Mouse (Mus musculus) forebrain, embryonic 10.5 days (tissue): ENCODE data around the gene Ttpal. TPM values are rescaled to one million over a fixed set of nuclear protein-coding genes. Genes with fewer than 3 reads are reported as not detected.

ENCODE experiments used
- DNase-seq: peaks from one replicate; pipeline ENCODE4 v3.0.0-alpha.2; 2017; ENCODE audit warnings: low spot score; ENCODE audit errors: extremely low spot score
- H3K27ac ChIP-seq: fragments of 300-500 bp; sonication (generic); 2 replicates; pipeline ENCODE4 v1.5.1; 2016; ENCODE audit warnings: mild to moderate bottlenecking
- H3K27me3 ChIP-seq: fragments of 300-500 bp; sonication (generic); 2 replicates; pipeline ENCODE4 v1.6.1; 2016; ENCODE audit warnings: mild to moderate bottlenecking; ENCODE audit not compliant: poor library complexity, severe bottlenecking
- H3K36me3 ChIP-seq: fragments of 300-500 bp; sonication (generic); replicated peaks from 2 replicates; pipeline ENCODE4 v1.6.1; 2016; ENCODE audit warnings: mild to moderate bottlenecking, moderate library complexity
- H3K4me1 ChIP-seq: fragments of 300-500 bp; sonication (generic); 2 replicates; pipeline ENCODE4 v1.6.1; 2016
- H3K4me3 ChIP-seq: fragments of 300-500 bp; sonication (generic); 2 replicates; pipeline ENCODE4 v1.5.1; 2016; ENCODE audit warnings: mild to moderate bottlenecking, moderate library complexity
- H3K9me3 ChIP-seq: fragments of 300-500 bp; sonication (generic); 2 replicates; pipeline ENCODE4 v1.6.1; 2016; ENCODE audit warnings: mild to moderate bottlenecking, moderate library complexity
- WGBS: fragments of 180-500 bp; shearing (Covaris S2); methylation state at CpG from one replicate; pipeline ENCODE4 v1.1.7; 2016; 5-methylcytosine and 5-hydroxymethylcytosine counted together
- polyA plus RNA-seq: library from polyadenylated mRNA; unstranded; fragments of >200 nt; fragmentation: Nextera tagmentation; extraction: Ambion mirVana; gene quantifications from 2 replicates; pipeline ENCODE4 v1.2.1, GENCODE M21; 2016

The Ttpal gene
- polyA plus RNA-seq, 1 experiment from 2014 or later, result 34.5 TPM

- no peak for DNase-seq
- WGBS, result 82% methylated on average over 13 of the region's 13 CpGs
- no peaks in the 10 kb centered on the region for H3K9me3 ChIP-seq
- H3K36me3 ChIP-seq, result no peaks in the 10 kb centered on the region
- no peak overlapping the region for H3K4me3 ChIP-seq
- H3K4me1 ChIP-seq, result no peaks in the 10 kb centered on the region
- H3K27ac ChIP-seq, result no peak overlapping the region
- no peaks in the 10 kb centered on the region for H3K27me3 ChIP-seq
These were observed 5.8 kb upstream of the Ttpal start for GRCm38 (mm10) chr2:163596057-163596872.

GRCm38 (mm10) chr2:163596873-163597155 is 5.3 kb upstream of the Ttpal start:
- DNase-seq, result no peak
- Histone ChIP-seq H3K27ac (no peak overlapping the region), H3K27me3 (no peaks in the 10 kb centered on the region), H3K36me3 (no peaks in the 10 kb centered on the region), H3K4me3 (no peak overlapping the region), H3K4me1 (peaks cover 3% of the 10 kb centered on the region; the same call in 1 of the 2 replicates), H3K9me3 (no peaks in the 10 kb centered on the region)
- 79% methylated on average over 3 of the region's 3 CpGs for WGBS

GRCm38 (mm10) chr2:163597661-163598060 is 4.5 kb upstream of the Ttpal start:
- no peak for DNase-seq
- peaks cover 7% of the 10 kb centered on the region for H3K4me1 ChIP-seq

GRCm38 (mm10) chr2:163599226-163599625 is 2.9 kb upstream of the Ttpal start:
- DNase-seq, result peak; percentile 50
- 5% methylated on average over 1 of the region's 1 CpGs for WGBS
- Histone ChIP-seq H3K4me3 (no peak overlapping the region), H3K4me1 (peaks cover 15% of the 10 kb centered on the region), H3K36me3 (no peaks in the 10 kb centered on the region), H3K27ac (no peak overlapping the region), H3K9me3 (no peaks in the 10 kb centered on the region), H3K27me3 (no peaks in the 10 kb centered on the region)

More at GRCm38 (mm10) chr2:163597661-163598060, 4.5 kb upstream of the Ttpal start:
- no peaks in the 10 kb centered on the region for H3K9me3 ChIP-seq
- no peaks in the 10 kb centered on the region for H3K27me3 ChIP-seq
- no peak overlapping the region for H3K4me3 ChIP-seq
- H3K27ac ChIP-seq, result no peak overlapping the region
- no peaks in the 10 kb centered on the region for H3K36me3 ChIP-seq
- WGBS, result 66% methylated on average over 4 of the region's 4 CpGs

- Histone ChIP-seq H3K27ac (no peak overlapping the region), H3K36me3 (no peaks in the 10 kb centered on the region), H3K4me1 (peaks cover 15% of the 10 kb centered on the region), H3K27me3 (no peaks in the 10 kb centered on the region), H3K4me3 (no peak overlapping the region), H3K9me3 (no peaks in the 10 kb centered on the region)
- 94% methylated on average over 7 of the region's 7 CpGs for WGBS
- no peak for DNase-seq
These were observed 1.0 kb upstream of the Ttpal start for GRCm38 (mm10) chr2:163601066-163601465.

DNA sequence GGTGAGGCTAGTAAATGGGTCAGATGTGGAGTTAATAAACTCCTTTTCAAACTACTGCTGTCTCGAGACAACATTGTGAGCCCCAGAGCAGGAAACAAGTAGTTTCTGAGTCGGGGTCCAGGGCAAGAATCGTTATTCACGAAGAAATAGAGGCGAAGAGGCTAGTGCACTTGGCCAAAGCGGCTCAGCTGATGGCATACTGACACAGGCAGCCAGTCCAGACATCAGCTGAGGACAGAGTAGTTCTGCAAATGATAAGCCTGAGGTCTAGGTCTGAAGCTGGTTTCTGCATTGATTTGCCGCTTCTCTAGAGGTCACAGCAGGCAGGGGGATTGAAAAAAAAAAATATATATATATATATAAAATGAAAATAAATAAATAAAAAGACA is 408 bp upstream of the Ttpal start:
- Histone ChIP-seq H3K4me1 (peaks cover 15% of the 10 kb centered on the region), H3K27me3 (no peaks in the 10 kb centered on the region), H3K4me3 (peak overlapping the region; percentile 87), H3K9me3 (no peaks in the 10 kb centered on the region), H3K36me3 (no peaks in the 10 kb centered on the region), H3K27ac (0 out of 2 replicates have a peak overlapping the region, but pooled peaks have one; percentile 54)
- DNase-seq, result no peak
- WGBS, result 82% methylated on average over 7 of the region's 7 CpGs

DNA sequence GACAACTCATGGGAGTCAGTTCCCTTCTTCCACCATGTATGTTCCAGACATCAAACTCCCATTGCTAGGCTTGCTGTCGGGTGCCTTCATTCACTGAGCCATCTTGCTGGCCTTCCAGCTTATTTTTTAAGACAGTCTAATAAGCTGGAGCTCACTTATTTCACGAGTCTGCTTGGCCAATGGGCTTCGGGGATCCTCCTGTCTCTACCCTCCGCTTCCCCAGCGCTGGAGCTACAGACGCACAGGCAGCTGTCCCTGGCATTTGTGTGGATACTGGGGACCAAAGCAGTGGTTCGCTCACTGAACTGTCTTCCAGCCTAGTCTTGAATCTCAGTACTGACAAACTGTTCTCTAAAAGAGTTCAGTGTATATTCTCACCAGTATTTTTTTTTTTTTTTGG is 4.0 kb downstream of the Ttpal start:
- Histone ChIP-seq H3K36me3 (peaks cover 16% of the 10 kb centered on the region), H3K4me3 (no peak overlapping the region), H3K27ac (no peak overlapping the region), H3K9me3 (no peaks in the 10 kb centered on the region), H3K27me3 (no peaks in the 10 kb centered on the region), H3K4me1 (peaks cover 16% of the 10 kb centered on the region)
- no peak for DNase-seq
- WGBS, result 85% methylated on average over 7 of the region's 7 CpGs

DNA sequence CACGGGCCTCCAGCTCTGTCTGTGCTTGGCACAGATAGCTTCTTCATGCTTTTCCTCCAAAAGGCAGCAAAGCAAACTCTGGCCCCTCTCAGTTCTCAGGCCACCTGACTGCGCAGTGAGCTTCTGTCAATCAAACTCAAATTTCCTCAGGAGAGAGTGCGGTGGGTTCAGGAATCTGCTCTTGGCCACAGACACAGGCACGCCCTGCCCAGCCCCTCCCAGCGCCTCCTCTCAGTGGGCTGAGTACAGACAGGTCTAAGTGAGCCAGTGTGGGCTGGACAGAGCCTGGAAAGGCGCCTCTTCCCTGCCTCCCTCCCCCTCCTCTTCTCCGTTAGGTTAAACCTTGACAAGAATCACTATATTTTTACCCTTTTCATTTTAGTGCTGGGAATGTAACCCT is 5.9 kb downstream of the Ttpal start:
- Histone ChIP-seq H3K9me3 (no peaks in the 10 kb centered on the region), H3K36me3 (peaks cover 29% of the 10 kb centered on the region), H3K4me1 (peaks cover 8% of the 10 kb centered on the region), H3K4me3 (no peak overlapping the region), H3K27ac (no peak overlapping the region), H3K27me3 (no peaks in the 10 kb centered on the region)
- WGBS, result 85% methylated on average over 7 of the region's 7 CpGs
- no peak for DNase-seq

DNA sequence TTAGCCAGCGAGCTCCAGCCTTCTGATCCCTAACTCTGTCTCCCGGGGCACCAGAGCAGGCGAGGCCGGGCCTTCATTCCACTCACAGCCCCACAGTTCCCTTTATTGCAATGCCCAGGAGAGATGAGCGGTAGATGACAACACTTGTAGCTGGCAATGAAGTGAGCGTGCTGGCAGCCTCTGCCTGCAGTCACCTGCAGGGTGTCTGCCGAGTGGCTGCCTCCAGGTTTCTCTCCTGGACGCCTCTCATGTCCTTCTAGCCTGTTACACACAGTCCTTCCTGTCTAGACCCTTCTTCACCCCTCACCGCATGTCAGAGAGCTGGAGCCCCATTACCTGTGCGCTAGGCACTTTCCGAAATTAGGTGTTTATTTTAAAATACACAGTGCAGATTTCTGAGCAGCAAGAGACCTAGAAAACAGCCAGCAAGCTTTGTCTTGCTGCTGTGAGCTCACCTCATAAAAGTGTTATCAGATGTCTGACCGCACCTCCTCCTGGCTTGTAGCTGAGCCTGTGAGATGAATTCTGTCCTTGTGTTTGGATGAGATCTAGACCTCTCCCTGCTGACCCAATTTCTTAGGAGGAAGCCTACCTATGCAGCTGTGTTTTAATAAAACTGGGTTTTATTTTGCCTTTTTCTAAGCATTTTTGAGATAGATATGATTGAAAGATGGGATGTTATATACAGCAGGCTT is 7.3 kb downstream of the Ttpal start:
- 92% methylated on average over 12 of the region's 12 CpGs for WGBS
- H3K36me3 ChIP-seq, result peaks cover 43% of the 10 kb centered on the region
- no peaks in the 10 kb centered on the region for H3K27me3 ChIP-seq
- no peak overlapping the region for H3K4me3 ChIP-seq
- no peaks in the 10 kb centered on the region for H3K9me3 ChIP-seq
- DNase-seq, result no peak
- H3K4me1 ChIP-seq, result peaks cover 3% of the 10 kb centered on the region; the same call in 1 of the 2 replicates
- H3K27ac ChIP-seq, result no peak overlapping the region

- no peak overlapping the region for H3K4me3 ChIP-seq
- no peak for DNase-seq
- WGBS, result 80% methylated on average over 9 of the region's 9 CpGs
- no peaks in the 10 kb centered on the region for H3K9me3 ChIP-seq
- no peak overlapping the region for H3K27ac ChIP-seq
- no peaks in the 10 kb centered on the region for H3K27me3 ChIP-seq
- H3K4me1 ChIP-seq, result peaks cover 3% of the 10 kb centered on the region; the same call in 1 of the 2 replicates
- peaks cover 60% of the 10 kb centered on the region for H3K36me3 ChIP-seq
These were observed 9.1 kb downstream of the Ttpal start for GRCm38 (mm10) chr2:163611176-163611575.

DNA sequence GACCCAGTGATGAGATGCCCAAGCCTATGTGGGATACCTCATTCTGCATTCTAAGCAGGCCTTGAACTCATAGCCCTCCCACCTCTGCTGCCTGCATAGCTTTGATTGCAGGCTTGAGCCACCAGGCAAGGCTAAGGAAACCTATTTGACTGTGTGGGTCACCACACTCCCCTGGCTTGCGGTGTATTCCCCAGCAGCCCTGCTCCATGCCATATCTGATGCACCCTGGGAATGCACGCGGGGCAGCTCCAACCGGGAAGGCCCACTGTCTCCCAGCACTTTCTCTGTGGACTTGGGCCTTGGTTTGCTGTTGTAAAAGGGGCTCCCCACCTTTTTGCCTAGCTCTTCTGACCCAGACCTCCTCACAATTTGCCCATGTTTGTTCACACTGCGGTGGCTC is 11.1 kb downstream of the Ttpal start:
- Histone ChIP-seq H3K9me3 (no peaks in the 10 kb centered on the region), H3K27ac (no peak overlapping the region), H3K36me3 (peaks cover 75% of the 10 kb centered on the region), H3K4me1 (peaks cover 3% of the 10 kb centered on the region; the same call in 1 of the 2 replicates), H3K27me3 (no peaks in the 10 kb centered on the region), H3K4me3 (no peak overlapping the region)
- DNase-seq, result no peak
- 95% methylated on average over 5 of the region's 5 CpGs for WGBS

DNA sequence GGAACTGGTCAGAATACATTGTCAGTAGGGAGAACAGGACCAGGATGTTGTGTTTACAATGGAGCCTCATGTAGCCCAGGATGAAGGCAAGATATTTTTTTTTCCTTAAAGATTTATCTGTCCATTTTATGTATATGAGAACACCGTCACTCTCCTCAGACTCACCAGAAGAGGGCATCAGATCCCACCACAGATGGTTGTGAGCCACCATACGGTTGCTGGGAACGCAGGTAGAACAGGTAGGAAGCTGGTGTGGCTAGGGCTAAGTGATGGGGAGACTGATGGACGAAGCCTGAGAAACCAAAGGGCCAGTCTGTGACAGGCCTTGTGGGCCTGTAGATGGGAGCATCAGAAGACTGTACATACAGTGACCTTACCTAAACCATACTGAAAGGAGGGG is 11.9 kb downstream of the Ttpal start:
- H3K27ac ChIP-seq, result no peak overlapping the region
- peaks cover 3% of the 10 kb centered on the region; the same call in 1 of the 2 replicates for H3K4me1 ChIP-seq
- no peak overlapping the region for H3K4me3 ChIP-seq
- no peak for DNase-seq
- no peaks in the 10 kb centered on the region for H3K27me3 ChIP-seq
- no peaks in the 10 kb centered on the region for H3K9me3 ChIP-seq
- peaks cover 81% of the 10 kb centered on the region for H3K36me3 ChIP-seq
- WGBS, result 92% methylated on average over 4 of the region's 4 CpGs

DNA sequence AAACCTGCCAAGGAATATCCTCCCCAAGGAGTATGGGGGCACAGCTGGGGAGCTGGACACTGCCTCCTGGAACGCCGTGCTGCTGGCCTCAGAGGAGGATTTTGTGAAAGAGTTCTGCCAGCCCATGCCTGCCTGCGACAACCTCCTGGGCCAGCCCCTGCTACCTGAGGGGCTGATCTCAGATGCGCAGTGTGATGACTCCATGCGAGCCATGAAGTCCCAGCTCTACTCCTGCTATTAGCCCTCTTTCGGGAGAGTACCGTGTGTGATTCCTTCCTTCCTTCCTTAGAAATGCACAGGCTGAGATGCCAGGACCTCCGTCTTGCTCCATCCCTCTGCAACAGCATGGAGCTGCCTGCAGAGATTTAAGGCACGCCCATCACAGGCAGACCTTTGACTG is 13.3 kb downstream of the Ttpal start:
- Histone ChIP-seq H3K9me3 (no peaks in the 10 kb centered on the region), H3K4me1 (peaks cover 3% of the 10 kb centered on the region; the same call in 1 of the 2 replicates), H3K4me3 (no peak overlapping the region), H3K27ac (no peak overlapping the region), H3K27me3 (no peaks in the 10 kb centered on the region), H3K36me3 (peaks cover 86% of the 10 kb centered on the region)
- WGBS, result 92% methylated on average over 9 of the region's 9 CpGs
- DNase-seq, result no peak
